In genomic region chr16:44984111-44984510, GRCm38 (mm10) we compare ENCODE assay signal across 18 mouse cellular contexts. TPM values are rescaled to one million over a fixed set of nuclear protein-coding genes. Genes with fewer than 3 reads are reported as not detected.
"Had no signal": no experiment of that assay in that cellular context is flagged by ENCODE, and none has a peak within 500 bp of the region (broad histone marks: within the 10 kb centered on the region; RNA-seq: fewer than 3 reads in every experiment).

No protein-coding gene starts in this region.

- H3K4me1 ChIP-seq: limb, embryonic 15.5 days; lung, embryonic 15.5 days; midbrain, embryonic 13.5 days had no signal

- H3K9me3 ChIP-seq: limb, embryonic 12.5 days; limb, embryonic 15.5 days; liver, embryonic 13.5 days; lung, embryonic 15.5 days; midbrain, embryonic 13.5 days had no signal

- ATAC-seq: hindbrain, postnatal 0 days; inflammation-experienced regulatory T-cells, adult 6 months; midbrain, embryonic 13.5 days; midbrain, embryonic 16.5 days had no signal

- H3K27me3 ChIP-seq: limb, embryonic 12.5 days; limb, embryonic 15.5 days; liver, embryonic 13.5 days; lung, embryonic 15.5 days; midbrain, embryonic 13.5 days had no signal

- DNase-seq: kidney, adult 18-20 months; kidney, adult 9 months; kidney, postnatal 25 days; layer of hippocampus, postnatal 36 days; liver, embryonic 13.5 days; thymus, adult 18-20 months; thymus, postnatal 36 days had no signal

- H3K27ac ChIP-seq: hindbrain, postnatal 0 days; left cerebral cortex, adult 2 months; limb, embryonic 12.5 days; limb, embryonic 15.5 days; liver, embryonic 13.5 days; lung, embryonic 15.5 days; midbrain, embryonic 13.5 days had no signal

- H3K4me2 ChIP-seq: limb, embryonic 12.5 days; limb, embryonic 15.5 days; liver, embryonic 13.5 days; lung, embryonic 15.5 days; midbrain, embryonic 13.5 days had no signal

- H3K9ac ChIP-seq: limb, embryonic 12.5 days; limb, embryonic 15.5 days; liver, embryonic 13.5 days; lung, embryonic 15.5 days; midbrain, embryonic 13.5 days had no signal

- H3K4me3 ChIP-seq: left cerebral cortex, adult 2 months; limb, embryonic 12.5 days; limb, embryonic 15.5 days; liver, embryonic 13.5 days; lung, embryonic 15.5 days; midbrain, embryonic 13.5 days had no signal

- H3K36me3 ChIP-seq: limb, embryonic 12.5 days; limb, embryonic 15.5 days; liver, embryonic 13.5 days; lung, embryonic 15.5 days; midbrain, embryonic 13.5 days had no signal

RNA-seq across cellular contexts. Expression of gene Cd200r3, which starts 40.6 kb away (rescaled TPM):
- polyA plus RNA-seq: hindbrain, postnatal 0 days; limb, embryonic 12.5 days; midbrain, embryonic 13.5 days; midbrain, embryonic 16.5 days; neural tube, embryonic 11.5 days; neural tube, embryonic 14.5 days; small intestine, adult 2 months had no signal
